Mouse (Mus musculus) layer of hippocampus, adult 8-10 months (tissue): ENCODE measurements around the gene Hacd4. TPM values are rescaled to one million over a fixed set of nuclear protein-coding genes. Genes with fewer than 3 reads are reported as not detected.
"Not testable (repeated sequence)": the region's sequence is repeated elsewhere in the genome, so short reads cannot be mapped to it uniquely, and the experiment has no call there.

Experiments used
- DNase-seq, 2 experiments: peaks; one replicate each; pipeline ENCODE4 v3.0.0; 2022; ENCODE audit warnings: low spot score in 2 of 2
- total RNA-seq, 4 experiments: library from RNA; stranded (reverse); gene quantifications; 2 replicates each; pipeline ENCODE4 v1.2.4; 2022

Gene Hacd4
- total RNA-seq, 4 experiments from 2014 or later: 1.0 to 2.8 (median 2.0) TPM

- no peak for DNase-seq
Measured at GRCm38 (mm10) chr4:88436593-88437165, 2.0 kb downstream of the Hacd4 start.

DNA sequence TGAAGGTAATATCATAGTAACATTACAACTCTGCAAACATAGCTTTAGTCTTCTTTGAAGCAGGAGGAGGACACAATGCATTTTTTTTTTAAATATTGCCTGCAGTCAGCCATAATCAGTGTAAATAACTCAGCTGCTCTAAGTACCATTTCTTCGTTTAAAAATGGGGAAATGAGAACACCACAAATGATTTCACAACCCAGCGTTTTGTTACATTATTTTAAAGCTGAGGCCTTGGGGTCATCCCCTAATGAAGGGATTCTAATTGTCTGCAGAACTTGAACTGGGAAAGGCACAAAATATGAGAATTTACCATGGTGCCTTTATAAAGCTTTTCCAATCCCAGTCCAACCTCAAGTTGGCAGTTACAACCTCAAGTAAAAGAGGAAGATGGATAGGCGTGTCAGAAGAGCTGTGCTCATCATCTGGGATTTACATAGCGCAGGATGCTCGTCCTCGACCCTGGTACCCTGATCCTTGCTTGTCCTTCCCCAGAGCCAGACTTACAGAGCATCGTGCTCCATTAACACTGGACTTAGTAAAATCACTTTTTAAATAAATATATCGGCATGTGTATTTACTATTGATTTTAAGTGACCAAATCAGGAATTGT is 6.2 kb downstream of the Hacd4 start:
- no peak for DNase-seq

- no peak for DNase-seq
Measured at GRCm38 (mm10) chr4:88427630-88428239, 11.0 kb downstream of the Hacd4 start.

GRCm38 (mm10) chr4:88424563-88424962 is 14.2 kb downstream of the Hacd4 start:
- DNase-seq: no peak

GRCm38 (mm10) chr4:88419378-88419777 is 19.4 kb downstream of the Hacd4 start:
- no peak for DNase-seq

DNA sequence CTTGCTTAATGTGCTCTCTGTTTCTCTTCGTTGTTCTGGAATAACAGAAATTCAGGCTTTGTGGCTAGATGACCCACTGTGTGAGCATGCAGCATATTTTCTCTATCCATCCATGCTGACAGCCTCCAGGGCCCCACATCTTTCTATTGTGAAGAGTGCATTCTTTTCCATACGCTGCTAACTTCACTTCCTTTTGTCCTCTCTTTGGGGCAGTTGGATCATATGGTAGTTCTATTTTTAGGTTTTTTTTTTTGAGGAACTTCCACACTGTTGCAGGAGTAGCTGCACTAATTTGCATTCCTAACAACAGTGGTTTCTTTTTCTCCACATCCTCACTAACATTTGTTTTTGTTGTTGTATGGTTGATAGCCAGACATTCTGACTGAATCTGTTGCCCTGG is 23.7 kb downstream of the Hacd4 start:
- DNase-seq: no peak

DNA sequence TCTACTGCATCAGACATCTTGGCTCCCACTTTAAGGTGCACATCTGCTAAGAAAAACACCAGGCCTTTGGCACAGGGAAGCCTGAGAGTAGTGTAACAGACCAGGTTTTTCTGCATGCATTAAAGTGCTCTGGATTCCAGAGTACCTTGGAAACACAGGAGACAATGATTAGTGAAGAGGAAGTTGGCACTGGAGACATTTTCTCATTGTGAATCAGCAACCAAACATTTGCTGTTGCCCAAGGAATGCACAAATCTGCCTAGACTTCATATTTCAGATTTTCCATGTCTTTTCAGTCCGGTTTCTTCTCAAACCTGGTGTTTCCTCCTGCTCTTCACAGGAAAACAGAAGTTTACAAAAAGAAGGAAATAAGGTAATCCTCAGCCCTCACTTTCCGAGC is 26.4 kb downstream of the Hacd4 start:
- DNase-seq: no peak

- DNase-seq: no peak
Measured at GRCm38 (mm10) chr4:88409279-88409678, 29.4 kb downstream of the Hacd4 start.

- peak; percentile 22 to 29 for DNase-seq
Measured at GRCm38 (mm10) chr4:88406887-88407696, 31.6 kb downstream of the Hacd4 start.

DNA sequence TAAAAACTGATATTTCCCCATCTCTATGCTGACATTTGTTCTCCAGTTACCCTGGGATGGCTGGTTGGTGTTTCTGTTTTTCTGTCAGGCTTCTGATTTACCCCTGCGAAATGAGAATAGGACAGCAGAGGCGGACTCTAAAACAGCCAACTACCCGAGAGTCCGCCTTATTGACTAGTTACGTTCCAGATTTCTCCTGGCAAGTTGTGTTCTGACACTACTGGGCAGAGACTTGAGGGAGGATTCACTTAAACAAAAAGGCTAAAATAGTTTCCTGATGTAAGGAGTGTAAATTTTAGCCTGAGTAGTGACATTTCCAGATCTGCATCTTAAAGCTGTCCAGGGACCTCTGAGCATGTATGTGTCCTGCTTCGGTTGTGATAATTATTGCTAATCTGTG is 35.8 kb downstream of the Hacd4 start:
- DNase-seq: no peak

DNA sequence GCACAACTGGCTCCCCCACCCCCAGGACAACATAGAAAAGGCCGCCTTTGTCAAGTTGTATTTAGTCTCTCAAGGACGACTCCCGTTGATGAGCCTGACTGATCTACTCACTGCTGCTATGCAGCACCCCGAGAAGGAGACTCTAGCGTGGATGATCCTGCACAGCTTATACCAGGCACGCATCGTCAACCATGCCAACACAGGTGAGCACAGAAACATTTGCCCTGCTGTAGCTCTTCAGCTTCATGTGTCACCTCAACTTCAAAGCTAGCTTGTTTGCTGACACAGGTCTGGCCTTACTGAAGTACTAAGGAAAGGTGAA is 37.8 kb downstream of the Hacd4 start:
- DNase-seq: no peak

DNA sequence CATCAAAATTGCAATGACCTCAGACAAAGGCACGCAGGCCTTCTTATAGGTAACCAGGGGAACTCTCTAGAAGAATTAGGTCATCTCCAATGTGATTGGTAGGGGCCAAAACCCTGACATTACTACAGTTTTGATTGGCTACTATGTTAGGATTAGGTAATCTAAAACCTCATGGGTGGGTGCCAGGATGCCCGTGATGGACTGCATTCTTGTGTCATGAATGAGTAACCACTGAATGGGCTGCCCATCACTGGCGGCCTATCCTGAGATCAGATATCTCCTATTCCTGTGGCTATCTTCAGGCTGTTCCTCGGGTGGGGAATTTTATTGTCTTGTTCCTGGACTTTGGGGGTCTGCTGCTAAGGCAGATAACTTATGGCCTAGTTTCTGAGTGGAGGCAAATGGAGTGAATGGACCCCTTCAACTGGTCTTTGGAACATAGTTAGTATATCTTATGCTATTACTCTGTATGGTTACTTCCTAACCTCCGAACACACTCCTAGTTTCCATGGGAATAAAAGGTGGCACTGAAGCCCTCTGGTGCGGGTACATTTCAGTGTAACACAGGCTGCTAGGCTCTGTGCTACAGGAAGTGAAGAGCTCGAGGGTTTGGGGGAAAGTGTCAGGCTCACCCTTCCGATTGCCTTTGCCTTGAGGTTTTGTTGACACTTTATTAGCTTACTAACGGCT is 38.3 kb downstream of the Hacd4 start:
- no peak for DNase-seq

GRCm38 (mm10) chr4:88396995-88397521 is 41.7 kb downstream of the Hacd4 start:
- DNase-seq: no peak

GRCm38 (mm10) chr4:88395717-88396116 is 43.0 kb downstream of the Hacd4 start:
- DNase-seq: no peak

- DNase-seq: not testable (repeated sequence)
Measured at GRCm38 (mm10) chr4:88390596-88390995, 48.1 kb downstream of the Hacd4 start.

DNA sequence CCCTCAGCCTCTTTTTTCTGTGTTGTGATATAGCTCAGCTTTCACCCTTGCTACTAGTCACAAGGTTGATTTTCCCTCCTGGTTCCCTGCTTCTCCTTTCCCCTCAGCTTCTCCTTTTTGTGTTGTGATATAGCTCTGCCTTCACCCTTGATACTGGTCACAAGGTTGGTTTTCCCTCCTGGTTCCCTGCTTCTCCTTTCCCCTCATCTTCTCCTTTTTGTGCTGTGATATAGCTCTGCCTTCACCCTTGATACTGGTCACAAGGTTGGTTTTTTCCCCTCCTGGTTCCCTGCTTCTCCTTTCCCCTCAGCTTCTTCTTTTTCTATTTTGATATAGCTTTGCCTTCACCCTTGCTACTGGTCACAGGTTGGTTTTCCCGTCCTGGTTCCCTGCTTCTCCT is 48.7 kb downstream of the Hacd4 start:
- no peak for DNase-seq

DNA sequence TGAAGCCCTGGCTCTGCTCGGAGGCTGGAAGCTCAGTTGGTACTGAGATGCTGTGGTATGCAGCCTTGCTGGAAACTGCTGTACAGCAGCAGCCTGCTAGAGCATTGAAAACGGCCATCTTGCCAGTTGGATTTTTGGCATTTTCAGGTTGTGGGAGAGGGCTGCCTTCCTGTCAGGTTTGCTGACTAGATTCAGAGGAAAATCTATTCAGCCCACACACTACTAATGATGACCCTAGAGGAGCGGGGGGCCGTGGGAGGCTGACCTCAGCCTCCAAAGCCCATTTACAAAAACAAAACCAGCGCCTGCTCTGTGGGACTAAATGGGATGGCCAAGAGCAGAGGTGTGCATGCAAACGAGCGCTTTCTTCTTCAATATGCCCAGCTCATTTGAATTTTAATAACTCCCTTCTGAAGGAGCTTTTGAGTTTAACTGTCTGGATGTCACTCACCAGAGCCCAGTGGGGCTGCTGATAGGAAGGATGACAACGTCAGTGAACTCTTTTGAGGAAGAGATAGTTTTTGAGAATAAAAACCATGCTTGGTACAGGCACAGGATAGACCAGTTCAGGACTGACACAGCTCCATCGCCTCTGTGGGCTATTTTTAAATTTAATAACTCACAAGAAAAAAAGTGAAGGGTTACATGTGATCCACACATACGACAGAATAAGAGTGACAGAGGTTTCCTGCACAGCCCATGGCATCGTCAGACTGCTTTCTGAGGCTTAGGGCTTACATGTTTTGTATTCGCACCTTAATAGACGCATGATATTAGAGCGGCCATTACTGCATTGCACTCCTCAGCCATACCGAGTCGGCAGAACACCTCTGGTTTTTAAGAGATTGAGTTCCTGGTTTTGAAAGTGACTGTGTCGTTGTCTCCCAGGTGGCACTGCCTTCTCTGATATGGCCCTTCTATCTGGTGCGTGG is 66.2 kb downstream of the Hacd4 start:
- no peak for DNase-seq

DNA sequence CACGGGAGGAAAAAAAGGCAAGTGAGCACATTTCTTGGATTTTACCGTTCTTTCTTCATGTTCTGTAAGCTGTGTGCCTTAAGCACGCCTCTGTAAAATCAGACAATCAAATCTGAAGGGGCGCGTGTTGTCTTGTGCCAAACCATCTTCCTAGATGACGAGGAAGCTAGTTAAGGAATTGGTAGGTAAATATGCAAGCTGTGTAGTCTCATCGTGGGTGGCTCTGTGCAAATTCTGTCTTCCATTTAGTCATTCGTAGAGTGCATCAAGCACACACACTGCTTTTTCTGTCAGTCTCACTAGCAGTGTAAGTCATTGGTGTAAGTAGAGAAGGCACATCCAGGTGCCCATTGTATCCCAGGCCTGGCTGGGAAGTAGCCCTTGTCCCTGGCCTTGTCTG is 67.9 kb downstream of the Hacd4 start:
- no peak for DNase-seq

- no peak for DNase-seq
Measured at GRCm38 (mm10) chr4:88369951-88370350, 68.8 kb downstream of the Hacd4 start.

DNA sequence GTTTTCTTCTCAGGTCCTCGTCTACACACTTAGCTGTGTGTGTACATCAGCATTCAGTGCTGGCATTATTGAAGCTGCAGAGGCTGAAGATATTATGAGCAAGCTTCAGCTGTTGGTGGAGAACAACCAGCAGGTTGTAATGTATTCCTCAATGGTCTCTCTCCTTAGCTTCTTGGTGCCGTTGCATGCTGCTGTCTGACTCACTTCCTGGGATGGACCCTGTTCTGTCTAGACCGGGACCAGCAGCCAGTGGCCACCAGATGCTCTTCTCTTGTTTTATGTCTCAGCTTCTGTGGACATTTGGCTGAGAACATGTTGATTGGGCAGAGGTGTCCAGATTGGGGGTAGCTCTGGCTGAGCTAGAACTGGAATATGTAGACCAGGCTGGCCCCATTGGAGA is 81.3 kb downstream of the Hacd4 start:
- no peak for DNase-seq
